Mouse (Mus musculus): ENCODE data around the gene Foxo4.

The Foxo4 gene

DNA sequence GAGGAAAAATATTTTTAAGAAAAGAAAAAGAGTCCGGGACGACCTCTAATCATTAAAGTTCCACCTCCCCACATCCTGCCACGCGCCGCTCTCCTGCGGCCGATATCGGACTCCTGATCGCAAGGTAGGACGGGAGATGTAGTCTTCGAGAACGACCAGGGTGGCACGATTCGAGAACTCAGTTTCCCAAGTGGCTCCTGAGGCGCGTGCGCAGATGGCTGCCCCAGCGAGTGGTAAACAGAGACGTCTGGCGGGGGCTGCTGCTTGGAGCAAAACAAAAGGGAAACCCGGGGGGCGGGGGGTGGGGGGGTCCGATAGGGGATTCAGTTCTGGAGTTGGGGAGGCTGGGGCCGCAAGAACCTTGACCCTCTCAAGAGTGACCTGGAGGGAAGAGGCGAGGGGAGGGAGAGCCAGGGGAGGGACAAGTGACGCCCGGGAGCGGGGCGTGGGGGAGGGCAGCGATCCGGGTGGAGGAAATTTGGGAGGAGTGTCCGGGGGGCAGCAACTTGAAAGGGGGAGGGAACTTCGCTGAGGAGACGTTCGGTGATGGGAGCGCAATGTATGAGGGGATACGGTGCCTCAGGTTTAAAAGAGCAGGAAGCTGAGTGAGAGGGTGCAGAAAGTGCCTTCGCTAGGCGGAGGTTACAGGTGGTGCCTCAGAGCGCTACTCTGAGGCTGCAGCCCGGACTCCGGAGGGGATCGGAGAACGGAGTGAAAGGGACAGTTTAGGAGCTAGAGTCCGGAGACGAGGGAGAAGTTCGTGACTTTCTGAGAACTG is at the start of gene Foxo4:
Gene Foxo4, plus strand, starts transcription at position 577 of the 778 bp plus-strand sequence.
- peak; percentile 93 to 95 for DNase-seq

DNA sequence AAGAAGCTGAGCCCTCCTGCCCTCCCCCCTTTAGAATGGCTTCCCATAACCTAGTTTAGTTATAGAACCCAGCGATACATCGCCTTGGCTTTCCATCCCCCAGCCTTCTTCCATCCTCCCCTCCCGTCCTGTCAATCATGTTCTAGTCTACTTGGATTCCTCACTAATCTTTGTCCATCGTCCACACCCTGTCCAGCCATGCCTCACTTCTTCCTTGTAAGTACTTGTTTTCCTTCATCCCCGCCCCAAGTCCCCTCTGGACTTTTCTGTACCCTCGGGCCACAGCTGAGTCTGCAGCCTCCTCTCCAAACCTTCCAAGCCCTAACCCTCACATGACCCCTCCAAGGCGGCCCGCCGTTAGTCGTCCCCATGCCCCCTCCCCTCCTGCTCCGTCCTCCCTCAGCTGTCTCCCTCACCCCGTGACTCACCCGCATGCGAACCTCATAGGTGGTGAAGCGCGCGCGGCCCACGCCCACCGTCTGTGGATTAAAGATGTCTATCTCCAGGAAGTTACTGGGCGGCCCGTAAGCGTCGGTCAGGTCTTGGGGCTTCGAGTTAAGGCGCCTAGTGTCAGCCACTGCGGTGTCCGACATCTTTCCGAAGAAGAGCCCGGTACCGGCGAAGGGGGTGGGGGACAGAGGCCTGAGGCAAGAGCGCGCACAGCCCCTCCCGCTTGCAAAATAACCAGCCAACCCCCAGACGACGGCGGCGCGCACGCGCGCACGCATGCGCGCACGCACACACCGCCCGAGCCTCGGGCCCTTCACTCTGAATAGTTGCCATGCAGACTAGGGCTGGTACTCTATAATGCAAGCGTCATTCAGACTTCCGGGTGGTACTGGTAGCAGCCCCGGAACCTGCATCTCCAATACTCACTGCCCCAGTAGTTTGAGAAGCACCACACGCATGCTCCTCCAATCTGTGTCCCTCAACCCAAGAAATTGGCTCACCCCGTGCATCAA is 32.2 kb upstream of the Foxo4 start, which contains the start of gene Snx12:
Gene Snx12, minus strand, starts transcription at position 730 of the 962 bp plus-strand sequence.
- DNase-seq = peak; percentile 81 to 93

DNA sequence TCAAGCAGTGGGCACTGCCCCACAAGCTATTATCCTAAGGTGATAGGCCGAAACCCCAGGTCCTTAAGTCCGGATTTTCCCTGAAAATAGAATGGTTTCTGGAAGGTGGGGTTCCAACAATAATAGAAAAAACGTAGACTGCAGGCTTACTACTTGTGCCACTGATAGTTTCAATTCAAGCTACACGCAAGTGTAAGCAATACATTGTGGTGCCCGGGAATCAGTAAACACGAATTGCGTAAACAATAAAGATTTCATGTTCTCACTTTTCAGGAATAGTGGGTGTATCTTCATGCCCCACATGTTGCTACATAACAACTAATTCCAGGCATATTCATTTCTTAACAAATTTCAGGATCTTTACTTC is 31.5 kb upstream of the Foxo4 start:
- no peak for DNase-seq

DNA sequence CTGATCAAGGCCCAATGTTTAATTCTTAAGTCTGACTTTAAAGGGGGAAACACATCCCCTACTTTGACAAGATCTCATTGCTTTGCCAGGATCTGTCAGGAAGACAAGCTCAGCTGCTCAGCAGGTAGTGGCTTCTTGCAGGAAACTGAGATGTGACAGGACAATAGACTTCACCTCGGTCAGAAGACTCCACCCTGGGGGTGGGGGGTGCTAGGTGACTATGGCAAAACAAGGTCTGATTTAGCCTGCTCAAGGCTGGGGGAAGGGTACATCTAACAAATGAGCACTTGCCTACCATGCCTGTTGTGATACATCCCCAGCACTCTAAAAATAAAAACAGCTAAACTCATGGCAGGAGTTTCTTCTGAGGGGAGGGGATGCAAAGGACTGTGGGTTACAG is 9.3 kb upstream of the Foxo4 start:
- DNase-seq = no peak

DNA sequence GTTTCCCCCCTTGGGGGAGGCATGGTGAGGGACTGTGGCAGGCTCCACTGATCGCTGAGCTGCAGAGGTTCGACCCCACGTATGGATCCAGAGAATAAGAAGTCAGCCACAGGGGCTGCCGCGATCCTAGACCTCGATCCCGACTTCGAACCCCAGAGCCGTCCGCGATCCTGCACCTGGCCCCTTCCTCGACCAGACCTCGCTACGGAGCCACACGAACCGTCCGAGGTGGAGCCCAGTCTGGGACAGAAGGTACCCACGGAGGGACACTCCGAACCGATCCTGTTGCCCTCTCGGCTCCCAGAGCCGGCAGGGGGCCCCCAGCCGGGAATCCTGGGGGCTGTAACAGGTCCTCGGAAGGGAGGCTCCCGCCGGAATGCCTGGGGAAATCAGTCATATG is 412 bp downstream of the Foxo4 start:
- DNase-seq = no peak

DNA sequence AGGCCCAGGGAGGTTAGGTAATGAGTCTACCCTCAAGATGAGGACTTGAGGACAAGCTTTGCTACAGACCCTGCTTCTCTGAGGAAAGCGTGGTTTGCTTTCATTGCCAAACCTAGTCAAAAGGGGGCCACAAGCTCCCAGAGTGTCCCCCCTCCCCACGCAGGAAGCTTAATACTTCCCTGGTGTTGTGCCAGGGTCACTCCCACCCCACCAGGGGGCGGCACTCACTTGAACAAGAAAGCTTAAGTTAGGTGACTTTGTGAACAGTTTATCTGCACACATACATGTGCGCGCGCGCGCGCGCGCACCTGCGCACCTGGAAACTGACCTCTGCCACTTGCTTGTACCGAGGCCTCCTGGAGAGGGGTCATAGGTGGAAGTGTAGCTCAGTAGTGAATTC is 2.3 kb downstream of the Foxo4 start:
- DNase-seq = peak in 1 of 2 experiments; percentile 34

DNA sequence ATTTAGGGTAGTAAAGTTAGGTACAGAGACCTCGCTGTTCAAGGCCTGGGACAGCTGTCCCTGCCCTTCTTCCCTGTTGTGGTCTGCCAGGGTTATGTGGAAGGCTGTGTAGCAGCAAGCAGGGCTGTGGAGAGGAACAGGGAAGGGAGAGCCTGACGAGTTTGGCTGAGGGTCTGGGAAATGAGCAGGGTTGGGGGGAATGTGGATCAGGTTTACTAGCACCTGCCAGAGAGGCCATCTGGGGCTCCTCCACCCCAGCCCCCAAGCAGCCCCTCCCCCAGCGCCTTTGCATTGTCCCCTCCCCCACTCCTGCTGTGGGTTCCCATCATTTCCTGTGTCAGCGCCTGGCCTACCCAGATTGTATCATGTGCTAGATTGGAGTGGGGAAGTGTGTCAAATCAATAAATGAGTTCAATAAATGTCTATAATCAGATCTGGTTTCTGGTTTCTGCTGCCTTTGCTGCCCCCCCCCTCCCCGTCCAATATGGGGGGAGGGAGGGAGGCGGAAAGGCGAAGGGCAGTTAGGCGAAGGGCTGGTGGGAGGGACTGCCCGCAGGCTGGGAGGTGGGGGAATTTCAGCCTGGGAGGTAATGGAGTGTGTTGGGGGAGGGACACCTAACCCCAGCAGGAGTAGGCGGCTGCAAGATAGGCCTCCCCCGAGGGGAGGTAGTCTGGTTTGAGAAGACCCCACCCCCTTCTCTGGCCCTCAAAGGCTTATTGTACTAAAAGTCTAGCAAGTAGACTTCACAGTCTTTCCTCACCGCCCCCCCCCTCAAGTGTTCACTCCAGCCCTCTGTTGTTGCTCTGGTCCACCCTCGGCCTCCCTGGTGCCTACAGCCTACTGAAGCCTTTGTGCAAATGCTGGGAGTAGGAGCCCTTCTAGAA is 6.4 kb downstream of the Foxo4 start:
- no peak for DNase-seq

DNA sequence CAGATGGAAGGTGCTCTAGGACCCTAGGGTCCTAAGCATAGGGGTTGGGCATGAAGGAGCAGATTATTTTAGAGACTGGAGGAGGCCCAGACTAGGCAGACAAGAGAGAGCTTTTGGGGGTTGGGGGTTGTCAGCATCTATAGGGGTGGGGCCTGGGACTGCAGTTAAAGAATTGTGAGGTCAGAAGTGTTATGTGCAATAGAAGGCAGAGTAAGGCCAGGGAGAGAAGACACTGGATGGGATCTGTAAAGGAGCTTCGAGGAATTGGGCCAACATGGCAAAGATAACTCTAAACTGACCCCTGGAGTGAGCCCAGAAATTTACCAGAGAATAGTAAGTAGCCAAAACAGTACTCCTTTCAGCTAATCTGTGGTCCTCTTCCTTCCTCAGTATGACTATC is 9.6 kb downstream of the Foxo4 start, which contains the start of gene Gm614:
Gene Gm614, minus strand, starts transcription at position 101 of the 400 bp plus-strand sequence.
- no peak for DNase-seq

DNA sequence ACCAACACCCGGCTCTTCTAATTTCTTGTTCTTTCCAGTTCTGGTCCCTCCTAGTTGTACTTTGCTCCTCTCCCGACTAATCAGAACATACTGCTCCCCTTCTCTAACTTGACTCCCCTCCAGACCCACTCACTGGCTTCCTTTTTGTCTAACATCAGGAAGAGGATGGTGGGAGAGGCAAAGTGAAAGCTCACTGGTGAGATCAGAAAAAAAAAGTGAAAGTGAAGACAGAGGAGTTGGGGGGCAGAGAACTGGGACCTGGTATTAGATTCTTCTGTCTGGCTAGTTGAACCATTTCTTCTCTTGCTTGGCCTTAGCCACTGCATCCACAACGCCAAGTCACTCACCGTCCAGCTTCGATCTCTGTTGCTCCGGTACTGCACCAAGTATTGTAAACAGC is 12.3 kb downstream of the Foxo4 start:
- no peak for DNase-seq

DNA sequence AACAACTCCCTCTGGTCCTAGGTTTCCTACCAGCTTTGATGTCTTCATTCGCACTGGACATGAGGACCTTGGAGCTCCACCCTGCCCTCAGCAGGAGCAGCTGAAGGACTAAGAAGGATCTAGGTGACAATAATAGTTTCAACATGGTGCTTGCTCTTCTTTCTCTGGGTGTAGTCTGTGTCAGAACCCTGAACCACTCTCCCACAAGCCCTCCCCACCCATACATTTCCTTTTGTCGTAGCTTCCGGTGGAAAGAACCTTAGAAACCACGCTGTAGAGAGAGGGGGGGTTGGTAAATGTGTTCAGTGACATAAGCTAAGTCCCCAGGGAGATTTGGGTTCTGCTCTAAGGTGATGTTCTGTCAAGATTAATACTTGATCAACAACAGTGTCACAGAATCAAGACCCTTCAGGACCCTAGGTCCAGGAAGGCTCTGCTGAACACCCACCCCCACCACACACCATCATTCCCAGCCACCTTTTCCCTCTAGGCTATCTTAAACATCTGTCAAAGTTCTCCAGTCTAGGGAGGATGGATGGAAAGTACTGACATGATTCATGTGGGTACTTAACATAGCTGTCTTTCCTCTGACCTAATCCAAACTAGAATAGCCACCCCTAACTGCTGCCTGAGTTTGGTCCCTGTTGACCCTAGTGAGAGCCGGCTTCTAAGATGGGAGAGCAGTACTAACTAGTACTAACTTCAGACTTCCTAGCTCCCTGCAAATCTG is 13.9 kb downstream of the Foxo4 start, which contains the start of gene Il2rg:
Gene Il2rg, minus strand, starts transcription at position 231 of the 730 bp plus-strand sequence.
- DNase-seq = no peak

DNA sequence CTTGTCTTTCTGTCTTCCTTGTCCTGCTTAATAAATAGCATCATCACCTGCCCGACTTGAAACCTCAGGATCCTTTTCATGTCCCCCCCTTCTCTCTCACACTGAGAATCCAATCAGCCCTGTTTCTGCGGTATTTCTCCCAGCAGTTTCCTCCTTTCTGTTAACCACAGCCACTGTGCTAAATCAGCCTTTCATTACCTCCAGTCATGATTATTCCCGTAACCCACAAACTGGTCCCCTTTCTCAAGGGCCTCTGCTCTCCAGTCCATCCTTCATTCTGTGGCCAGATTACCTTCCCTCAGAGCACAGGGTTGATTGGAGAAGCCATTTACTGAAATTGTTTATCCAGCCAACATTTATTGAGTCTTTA is 14.4 kb downstream of the Foxo4 start, which contains the start of gene Gm20489:
Gene Gm20489, minus strand, starts transcription at position 269 of the 370 bp plus-strand sequence.
- DNase-seq = no peak

DNA sequence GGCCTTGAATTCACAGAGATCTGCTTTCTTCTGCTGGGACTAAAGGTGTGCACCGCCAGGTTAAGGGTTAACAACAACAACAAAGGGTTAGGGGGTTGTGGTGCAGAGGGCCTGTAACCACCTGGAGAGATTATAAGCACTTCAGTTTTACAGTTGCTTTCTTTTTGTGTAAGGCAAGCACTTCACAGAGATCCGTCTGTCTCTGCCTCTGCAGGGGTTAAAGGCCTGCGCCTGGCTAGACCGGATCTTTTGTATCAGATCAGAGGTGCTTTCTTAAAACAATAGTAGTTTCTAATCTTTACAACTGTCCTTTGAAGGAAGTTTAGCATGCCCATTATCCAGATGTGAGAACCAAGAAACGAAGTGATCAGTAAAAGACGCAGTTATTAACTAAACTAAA is 19.1 kb downstream of the Foxo4 start:
- DNase-seq = no peak

DNA sequence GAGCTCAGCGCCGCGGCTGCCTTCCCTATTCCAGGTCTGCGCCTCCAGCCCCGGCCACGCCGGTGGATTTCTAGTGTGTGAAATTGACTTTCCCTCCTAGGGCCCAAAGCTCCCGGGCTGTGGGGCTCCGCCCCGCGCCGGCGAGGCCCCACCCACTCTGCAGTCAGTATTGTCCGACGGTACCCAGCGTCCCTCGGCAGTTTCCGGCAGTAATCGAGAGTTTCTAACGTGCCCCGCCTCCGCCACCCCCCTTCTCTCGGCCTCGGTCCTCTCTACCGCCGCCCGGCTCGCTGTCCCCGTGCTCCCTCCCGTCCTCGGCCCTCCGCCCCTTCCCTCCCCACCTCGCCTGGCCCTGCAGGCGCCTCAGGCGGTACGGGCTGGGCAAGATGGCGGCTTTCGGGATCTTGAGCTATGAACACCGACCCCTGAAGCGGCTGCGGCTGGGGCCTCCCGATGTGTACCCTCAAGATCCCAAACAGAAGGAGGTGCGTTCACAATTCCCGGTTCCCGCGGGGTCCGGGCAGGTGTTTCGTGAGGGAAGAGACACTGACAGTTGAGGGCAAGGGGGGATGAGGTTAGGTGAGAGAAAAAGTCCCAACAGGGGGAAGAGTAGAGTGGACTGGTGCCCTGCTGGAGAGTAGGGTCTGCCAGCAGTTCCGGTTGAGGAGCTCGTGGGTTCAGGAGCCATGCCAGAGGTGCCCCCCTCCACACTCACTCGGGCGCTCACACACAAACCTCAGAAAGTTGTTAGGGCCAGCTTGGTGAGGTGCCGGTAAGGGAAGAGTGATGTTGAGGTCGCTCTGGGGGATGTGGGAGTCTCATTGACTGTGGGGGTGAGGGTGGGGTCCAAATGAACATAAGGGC is 19.8 kb downstream of the Foxo4 start, which contains the start of gene Med12:
Gene Med12, plus strand, starts transcription at position 156 of the 864 bp plus-strand sequence.
- peak; percentile 94 to 97 for DNase-seq

DNA sequence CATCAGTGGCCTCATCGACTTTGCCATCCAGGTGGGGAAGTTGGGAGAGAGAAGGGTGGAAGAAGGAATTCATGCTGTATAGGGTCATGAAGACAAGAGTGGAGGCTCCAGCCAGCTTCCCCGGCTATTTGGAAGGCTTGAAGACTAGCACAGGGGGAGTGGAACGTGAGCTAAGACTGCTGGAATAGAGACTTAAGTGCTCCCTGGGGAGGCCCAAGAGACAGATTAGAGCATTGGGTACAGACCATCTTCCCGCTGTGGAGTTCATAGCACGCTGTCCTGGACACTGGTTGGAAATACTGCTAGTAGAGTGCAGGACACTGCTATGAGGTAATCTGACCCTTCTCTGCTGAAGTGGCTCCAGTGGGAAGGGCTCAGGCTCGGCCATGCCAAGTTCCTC is 28.5 kb downstream of the Foxo4 start:
- DNase-seq = no peak

DNA sequence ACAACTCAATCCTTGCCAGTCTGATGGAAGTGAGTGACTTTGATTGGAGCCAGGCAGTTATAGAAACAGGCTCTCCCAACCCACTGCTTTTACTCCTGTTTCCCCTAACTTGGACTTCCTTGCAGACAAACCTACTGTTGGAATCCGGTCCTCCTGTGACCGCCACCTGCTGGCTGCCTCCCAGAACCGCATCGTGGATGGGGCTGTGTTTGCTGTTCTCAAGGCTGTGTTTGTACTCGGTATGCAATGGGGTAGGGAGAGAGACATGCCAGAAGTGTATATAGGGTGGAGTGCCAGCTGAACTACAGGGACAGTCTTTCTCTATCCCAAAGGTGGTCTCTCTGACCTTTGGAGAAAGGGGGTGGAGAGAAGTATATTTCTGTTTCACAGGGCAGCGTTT is 31.2 kb downstream of the Foxo4 start:
- peak; percentile 54 to 57 for DNase-seq

DNA sequence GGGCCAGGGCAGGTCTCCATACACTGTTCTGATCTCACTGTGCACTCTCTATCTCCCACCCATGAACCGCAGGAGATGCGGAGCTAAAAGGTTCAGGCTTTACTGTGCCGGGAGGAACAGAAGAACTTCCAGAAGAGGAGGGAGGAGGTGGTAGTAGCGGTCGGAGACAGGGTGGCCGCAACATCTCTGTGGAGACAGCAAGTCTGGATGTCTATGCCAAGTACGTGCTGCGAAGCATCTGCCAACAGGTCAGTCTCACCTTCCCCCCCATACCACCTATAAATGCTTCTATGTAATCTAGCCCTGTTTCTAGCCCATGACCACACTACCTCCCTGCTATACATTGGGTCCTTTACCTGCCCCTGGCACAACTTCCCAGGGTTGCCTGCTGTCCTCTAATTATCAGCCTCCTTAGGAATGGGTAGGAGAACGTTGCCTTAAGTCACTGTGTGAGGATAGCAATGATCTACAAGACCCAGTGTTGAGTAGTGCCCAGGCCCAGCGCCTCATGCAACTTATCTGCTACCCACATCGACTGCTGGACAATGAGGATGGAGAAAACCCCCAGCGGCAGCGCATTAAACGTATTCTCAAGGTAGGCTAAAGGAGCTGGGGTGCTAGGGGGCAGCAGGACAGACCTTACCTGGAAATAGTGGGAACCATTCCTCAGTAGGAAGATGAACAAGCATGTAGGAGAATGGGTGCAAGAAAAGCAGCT is 31.8 kb downstream of the Foxo4 start:
- DNase-seq = no peak

DNA sequence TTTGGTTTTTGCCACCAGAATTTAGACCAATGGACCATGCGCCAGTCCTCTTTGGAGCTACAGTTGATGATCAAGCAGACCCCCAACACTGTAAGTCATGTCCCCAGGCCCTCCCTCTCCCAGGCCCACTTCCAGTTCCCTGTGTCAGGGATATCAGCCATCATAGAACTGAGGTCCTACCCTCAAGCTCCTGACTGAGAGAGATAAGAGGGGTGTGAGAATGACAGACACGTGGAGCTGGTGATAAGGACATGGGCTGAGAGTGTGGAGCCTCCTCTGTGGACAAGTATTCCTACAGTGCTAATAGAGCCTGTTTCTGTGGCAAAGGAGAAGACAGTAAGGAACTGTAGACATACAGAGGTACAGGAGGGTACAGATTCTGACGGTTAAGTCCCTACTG is 33.2 kb downstream of the Foxo4 start:
- DNase-seq = no peak

DNA sequence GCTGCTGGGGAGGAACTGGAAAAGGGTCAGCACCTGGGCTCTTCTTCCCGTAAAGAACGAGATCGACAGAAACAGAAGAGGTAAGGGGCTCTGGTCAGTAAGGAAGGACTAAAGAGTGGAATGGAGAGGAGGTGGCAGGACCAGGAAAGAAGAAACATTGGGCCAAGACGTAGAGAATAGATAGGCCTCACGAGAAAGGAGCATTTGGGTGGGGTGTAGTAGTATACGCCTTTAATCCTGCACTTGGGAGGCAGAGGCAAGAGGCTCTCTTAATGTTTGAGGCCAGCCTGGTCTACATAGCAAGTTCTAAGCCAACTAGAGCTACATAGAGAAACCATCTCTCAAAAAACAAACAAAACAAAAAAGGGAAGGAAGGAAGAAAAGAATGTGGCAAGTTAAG is 34.1 kb downstream of the Foxo4 start:
- no peak for DNase-seq

DNA sequence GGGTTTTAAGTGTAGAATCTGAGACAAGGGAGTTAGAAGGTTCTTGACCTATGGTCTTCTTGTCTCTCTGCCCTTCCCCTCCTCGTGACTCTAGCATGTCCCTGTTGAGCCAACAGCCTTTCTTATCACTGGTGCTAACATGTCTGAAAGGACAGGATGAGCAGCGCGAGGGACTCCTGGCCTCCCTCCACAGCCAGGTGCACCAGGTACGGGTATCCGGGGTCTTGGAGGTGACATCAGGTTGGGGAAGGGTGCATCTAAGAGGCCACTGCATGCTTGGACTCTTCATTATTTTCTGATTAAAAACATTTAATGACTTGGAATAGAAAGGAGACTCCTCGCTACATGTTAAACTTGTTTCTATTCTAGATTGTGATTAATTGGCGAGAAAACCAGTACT is 34.7 kb downstream of the Foxo4 start:
- DNase-seq = no peak

DNA sequence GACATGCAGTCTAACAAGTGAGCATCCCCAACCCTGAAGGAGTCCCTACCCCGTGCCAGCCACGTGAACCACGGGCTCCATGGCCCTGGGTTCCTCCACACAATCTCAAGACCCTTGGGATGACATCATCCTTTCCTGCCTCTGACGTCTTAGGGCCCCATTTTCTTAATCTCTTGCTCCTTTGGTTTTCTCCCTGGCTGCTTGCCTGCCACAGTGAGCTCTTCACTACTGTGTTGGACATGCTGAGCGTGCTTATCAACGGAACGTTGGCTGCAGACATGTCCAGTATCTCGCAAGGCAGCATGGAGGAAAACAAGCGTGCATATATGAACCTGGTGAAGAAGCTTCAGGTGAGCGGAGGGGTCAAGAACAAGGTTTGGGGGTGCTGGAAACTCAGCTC is 35.8 kb downstream of the Foxo4 start:
- DNase-seq = no peak
